Mouse (Mus musculus): ENCODE data around the gene Lin7a.

DNA sequence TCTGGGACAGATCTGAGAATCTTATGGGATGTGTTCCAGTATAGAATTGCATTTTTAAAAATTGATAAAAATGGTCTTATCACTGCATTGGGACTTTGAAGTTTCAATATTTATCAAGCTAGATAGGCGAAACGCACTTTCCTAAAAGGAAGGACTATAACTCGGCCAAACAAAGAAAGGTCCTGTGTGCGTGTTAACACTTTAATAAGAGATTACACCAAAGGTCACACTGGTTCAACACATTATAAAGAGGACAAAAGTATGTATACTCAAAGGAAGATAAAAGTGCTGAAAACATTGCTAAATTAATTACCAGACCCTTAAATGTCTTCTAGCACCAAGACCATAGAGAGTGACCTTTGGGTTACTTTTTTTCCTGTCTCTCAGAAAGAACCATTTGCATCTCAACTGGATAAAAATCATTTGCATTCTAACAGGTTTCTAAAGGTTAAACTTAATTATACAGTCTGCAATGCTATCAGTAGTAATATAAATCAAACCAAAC, 46.1 kb upstream of the Lin7a start:
- TF ChIP-seq GATA1 (IDR thresholded peaks at IDR 0.05; ENCODE audit: borderline replicate concordance, low read length) (no peak), FLI1 (IDR thresholded peaks at IDR 0.05; ENCODE audit: low read length) (no peak)

All from megakaryocyte, embryonic 14.5 days (primary cell).